Mouse (Mus musculus) cerebellum, adult 9-10 months (tissue): ENCODE data around the gene Rab13.
A peak's percentile ranks its signal among the peaks of the same experiment; 100 is the strongest.
"Not testable (repeated sequence)": the region's sequence is repeated elsewhere in the genome, so short reads cannot be mapped to it uniquely, and the experiment has no call there.

ENCODE experiments used
- DNase-seq: peaks from one replicate; pipeline ENCODE4 v3.0.0; 2022

Gene Rab13

GRCm38 (mm10) chr3:90231075-90231474 is 17.6 kb downstream of the Rab13 start:
- no peak for DNase-seq

GRCm38 (mm10) chr3:90231507-90232333 is 18.2 kb downstream of the Rab13 start, which contains the start of gene Jtb:
Jtb (plus strand) TSS chr3:90231597.
- peak; percentile 93 for DNase-seq

GRCm38 (mm10) chr3:90241251-90241650 is 27.8 kb downstream of the Rab13 start:
- no peak for DNase-seq

GRCm38 (mm10) chr3:90241669-90242358 is 28.3 kb downstream of the Rab13 start:
- DNase-seq: no peak

- DNase-seq: no peak
These were observed 29.7 kb downstream of the Rab13 start, which contains the start of gene Creb3l4 for GRCm38 (mm10) chr3:90242984-90243775. Creb3l4 (minus strand) TSS chr3:90243512.

- no peak for DNase-seq
These were observed 31.9 kb downstream of the Rab13 start for GRCm38 (mm10) chr3:90245406-90245805.

GRCm38 (mm10) chr3:90247630-90247959 is 34.1 kb downstream of the Rab13 start:
- DNase-seq: no peak

GRCm38 (mm10) chr3:90247960-90248745 is 34.7 kb downstream of the Rab13 start, which contains the start of gene Slc39a1:
Slc39a1 (plus strand) TSS chr3:90248172.
- DNase-seq: peak; percentile 95

GRCm38 (mm10) chr3:90248746-90249100 is 35.2 kb downstream of the Rab13 start:
- peak; percentile 57 for DNase-seq

GRCm38 (mm10) chr3:90250791-90251190 is 37.3 kb downstream of the Rab13 start:
- DNase-seq: no peak

GRCm38 (mm10) chr3:90251731-90252226 is 38.3 kb downstream of the Rab13 start:
- not testable (repeated sequence) for DNase-seq

- peak; percentile 75 for DNase-seq
These were observed 39.2 kb downstream of the Rab13 start for GRCm38 (mm10) chr3:90252659-90253058.

- peak; percentile 70 for DNase-seq
These were observed 39.7 kb downstream of the Rab13 start for GRCm38 (mm10) chr3:90253174-90253573.

GRCm38 (mm10) chr3:90253653-90254418 is 40.3 kb downstream of the Rab13 start, which contains the start of gene Crtc2:
Crtc2 (plus strand) TSS chr3:90254163.
- DNase-seq: peak; percentile 97

GRCm38 (mm10) chr3:90254419-90255193 is 41.1 kb downstream of the Rab13 start:
- DNase-seq: peak; percentile 66

- peak; percentile 66 for DNase-seq
These were observed 41.7 kb downstream of the Rab13 start for GRCm38 (mm10) chr3:90255194-90255565.

GRCm38 (mm10) chr3:90255784-90256353 is 42.4 kb downstream of the Rab13 start:
- DNase-seq: peak; percentile 58

- peak; percentile 98 for DNase-seq
These were observed 43.4 kb downstream of the Rab13 start for GRCm38 (mm10) chr3:90256731-90257530.

GRCm38 (mm10) chr3:90258521-90258920 is 45.0 kb downstream of the Rab13 start:
- DNase-seq: peak; percentile 41
